Mouse (Mus musculus): Measurements from ENCODE around the gene Ninj1. TPM values are rescaled to one million over a fixed set of nuclear protein-coding genes. Genes with fewer than 3 reads are reported as not detected.

The Ninj1 gene
- polyA plus RNA-seq, 1 experiment from 2014 or later, result 22.3 TPM

GRCm38 (mm10) chr13:49213531-49213932, 26.2 kb downstream of the Ninj1 start:
- H3K4me1 ChIP-seq (ENCODE audit: control insufficient read depth, insufficient read depth, low read length), result peaks cover 24% of the 10 kb centered on the region
- no peaks in the 10 kb centered on the region for H3K9me3 ChIP-seq (replicated peaks; ENCODE audit: control insufficient read depth, low read length, poor library complexity, severe bottlenecking)
- no peaks in the 10 kb centered on the region for H3K36me3 ChIP-seq (ENCODE audit: control insufficient read depth, insufficient read depth, low read length)
- no peak overlapping the region for H3K27ac ChIP-seq (ENCODE audit: low read length)
- 0 out of 2 replicates have a peak, but pooled peaks cover 4% of the 10 kb centered on the region for H3K27me3 ChIP-seq (ENCODE audit: control insufficient read depth, insufficient read depth, low read depth, low read length)
- no peak for ATAC-seq
- no peak overlapping the region for H3K4me3 ChIP-seq (ENCODE audit: low read depth, low read length)
- 62% methylated on average over 4 of the region's 4 CpGs for WGBS
- H3K9ac ChIP-seq (ENCODE audit: low read depth, low read length), result no peak overlapping the region
- H3K4me2 ChIP-seq (ENCODE audit: low read length), result no peak overlapping the region

DNA sequence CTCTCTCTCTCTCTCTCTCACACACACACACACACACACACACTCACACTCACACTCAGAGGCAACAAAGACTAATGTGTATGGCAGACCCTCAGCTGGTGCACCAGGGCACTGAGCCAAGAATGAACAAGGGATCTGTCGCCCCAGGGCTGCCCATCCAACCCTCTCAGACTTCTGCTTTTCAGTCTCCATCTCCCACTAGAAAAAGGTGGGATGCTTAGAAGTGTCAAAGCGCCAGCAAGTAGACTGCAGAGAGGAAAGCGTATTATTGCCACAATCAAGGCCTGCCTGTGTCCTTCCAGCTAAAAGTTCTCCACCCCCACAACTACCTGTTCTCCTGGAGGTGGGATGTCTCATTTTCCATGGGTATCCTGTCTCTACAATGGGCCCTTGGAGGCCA, 27.2 kb downstream of the Ninj1 start:
- H3K36me3 ChIP-seq (ENCODE audit: control insufficient read depth, insufficient read depth, low read length), result no peaks in the 10 kb centered on the region
- H3K9ac ChIP-seq (ENCODE audit: low read depth, low read length), result no peak overlapping the region
- H3K9me3 ChIP-seq (replicated peaks; ENCODE audit: control insufficient read depth, low read length, poor library complexity, severe bottlenecking), result no peaks in the 10 kb centered on the region
- 84% methylated on average over 3 of the region's 3 CpGs for WGBS
- H3K4me3 ChIP-seq (ENCODE audit: low read depth, low read length), result no peak overlapping the region
- 0 out of 2 replicates have a peak, but pooled peaks cover 4% of the 10 kb centered on the region for H3K27me3 ChIP-seq (ENCODE audit: control insufficient read depth, insufficient read depth, low read depth, low read length)
- peak overlapping the region; percentile 87 for H3K4me2 ChIP-seq (ENCODE audit: low read length)
- H3K4me1 ChIP-seq (ENCODE audit: control insufficient read depth, insufficient read depth, low read length), result peaks cover 24% of the 10 kb centered on the region
- ATAC-seq, result no peak
- no peak overlapping the region for H3K27ac ChIP-seq (ENCODE audit: low read length)

DNA sequence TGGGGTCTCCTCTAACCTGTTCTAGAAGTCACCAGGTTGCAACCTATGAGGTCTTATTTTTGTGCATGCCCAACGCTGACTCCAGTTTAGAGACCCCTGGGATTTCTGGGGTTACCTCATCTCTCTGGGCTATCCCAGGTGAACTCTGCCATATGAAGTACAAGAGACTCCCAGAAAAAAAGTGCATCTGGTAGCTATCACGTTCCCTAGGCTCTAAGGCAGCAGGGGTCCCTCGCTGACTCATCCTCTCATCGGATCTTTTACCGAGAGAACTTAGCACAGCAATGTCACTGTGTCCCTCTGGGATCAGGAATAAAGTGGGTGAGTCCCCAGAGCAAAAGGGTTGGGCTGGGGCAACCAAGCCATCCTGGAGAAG, 27.8 kb downstream of the Ninj1 start:
- peaks cover 24% of the 10 kb centered on the region for H3K4me1 ChIP-seq (ENCODE audit: control insufficient read depth, insufficient read depth, low read length)
- peak overlapping the region; percentile 87 for H3K4me2 ChIP-seq (ENCODE audit: low read length)
- no peak for ATAC-seq
- H3K36me3 ChIP-seq (ENCODE audit: control insufficient read depth, insufficient read depth, low read length), result no peaks in the 10 kb centered on the region
- 7% methylated on average over 5 of the region's 5 CpGs for WGBS
- 0 out of 2 replicates have a peak, but pooled peaks cover 4% of the 10 kb centered on the region for H3K27me3 ChIP-seq (ENCODE audit: control insufficient read depth, insufficient read depth, low read depth, low read length)
- no peak overlapping the region for H3K27ac ChIP-seq (ENCODE audit: low read length)
- H3K9me3 ChIP-seq (replicated peaks; ENCODE audit: control insufficient read depth, low read length, poor library complexity, severe bottlenecking), result no peaks in the 10 kb centered on the region
- H3K4me3 ChIP-seq (ENCODE audit: low read depth, low read length), result peak overlapping the region; percentile 76
- peak overlapping the region; percentile 69 for H3K9ac ChIP-seq (ENCODE audit: low read depth, low read length)

DNA sequence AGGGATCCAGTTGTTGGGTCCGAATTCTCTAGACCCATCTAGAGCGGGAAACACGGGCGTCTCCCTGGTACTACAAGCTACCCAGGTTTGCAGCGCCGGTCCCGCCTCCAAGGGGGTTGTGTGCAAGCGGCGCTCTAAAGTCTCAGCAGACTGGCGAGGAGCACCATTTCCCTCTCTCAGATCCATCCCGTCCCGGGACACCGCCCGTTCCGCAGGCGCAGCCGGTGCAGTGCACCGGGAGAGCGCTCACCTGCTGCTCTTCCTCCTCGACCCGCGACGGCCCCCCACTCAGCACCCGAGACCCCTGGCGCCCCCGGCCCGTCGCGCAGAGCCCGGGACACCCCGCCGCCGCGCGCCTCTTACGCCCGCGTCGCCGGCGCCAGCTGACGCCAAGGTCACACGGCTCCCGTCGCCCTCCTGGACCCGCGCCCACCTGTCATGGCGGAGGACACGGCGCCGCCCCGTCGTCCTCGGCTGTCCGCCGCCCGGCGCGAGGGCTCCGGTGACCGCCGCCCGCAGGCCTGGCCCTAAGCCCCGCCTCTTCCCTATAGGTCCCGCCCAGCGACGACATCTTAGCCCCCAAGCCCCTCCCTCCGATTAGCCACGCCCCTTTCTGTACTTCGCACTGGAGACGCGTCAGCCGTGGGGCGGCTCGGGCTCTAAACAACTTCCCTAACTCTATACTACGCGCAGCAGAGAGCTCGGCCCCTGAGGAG, 28.4 kb downstream of the Ninj1 start, which contains the start of gene Card19:
Gene Card19 (minus strand): TSS at position 534 of the 716 bp plus-strand sequence.
- ATAC-seq, result peak; percentile 81
- Histone ChIP-seq H3K36me3 (ENCODE audit: control insufficient read depth, insufficient read depth, low read length) (no peaks in the 10 kb centered on the region), H3K4me2 (ENCODE audit: low read length) (peak within 1 kb of the TSS; percentile 87), H3K27me3 (ENCODE audit: control insufficient read depth, insufficient read depth, low read depth, low read length) (0 out of 2 replicates have a peak, but pooled peaks cover 4% of the 10 kb centered on the region), H3K4me3 (ENCODE audit: low read depth, low read length) (peak within 1 kb of the TSS; percentile 76), H3K9ac (ENCODE audit: low read depth, low read length) (peak within 1 kb of the TSS; percentile 69), H3K27ac (ENCODE audit: low read length) (no peak within 1 kb of the TSS), H3K9me3 (replicated peaks; ENCODE audit: control insufficient read depth, low read length, poor library complexity, severe bottlenecking) (no peaks in the 10 kb centered on the region), H3K4me1 (ENCODE audit: control insufficient read depth, insufficient read depth, low read length) (peaks cover 24% of the 10 kb centered on the region)
- under 1% methylated on average over 76 of the region's 78 CpGs for WGBS

DNA sequence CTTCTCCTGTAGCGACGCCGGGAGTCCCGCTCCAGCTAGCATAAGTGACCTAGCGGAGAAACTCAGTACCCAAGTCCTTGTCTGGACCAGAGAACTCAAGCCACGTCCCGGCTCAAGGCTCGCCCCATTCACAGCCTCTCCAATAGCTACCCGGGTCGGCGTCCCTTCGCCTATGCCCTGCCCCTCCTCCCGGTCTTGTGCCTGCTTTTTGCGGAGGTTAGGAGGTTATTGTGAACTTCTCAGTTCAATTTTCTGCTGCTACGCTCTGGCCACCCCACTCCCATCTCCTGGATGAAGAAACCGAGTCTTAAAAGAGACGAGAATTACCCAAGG, 28.9 kb downstream of the Ninj1 start:
- H3K36me3 ChIP-seq (ENCODE audit: control insufficient read depth, insufficient read depth, low read length), result no peaks in the 10 kb centered on the region
- no peaks in the 10 kb centered on the region for H3K9me3 ChIP-seq (replicated peaks; ENCODE audit: control insufficient read depth, low read length, poor library complexity, severe bottlenecking)
- 2% methylated on average over 17 of the region's 17 CpGs for WGBS
- H3K4me3 ChIP-seq (ENCODE audit: low read depth, low read length), result peak overlapping the region; percentile 76
- H3K27me3 ChIP-seq (ENCODE audit: control insufficient read depth, insufficient read depth, low read depth, low read length), result 0 out of 2 replicates have a peak, but pooled peaks cover 4% of the 10 kb centered on the region
- peak overlapping the region; percentile 87 for H3K4me2 ChIP-seq (ENCODE audit: low read length)
- ATAC-seq, result no peak
- H3K9ac ChIP-seq (ENCODE audit: low read depth, low read length), result peak overlapping the region; percentile 69
- peaks cover 21% of the 10 kb centered on the region for H3K4me1 ChIP-seq (ENCODE audit: control insufficient read depth, insufficient read depth, low read length)
- no peak overlapping the region for H3K27ac ChIP-seq (ENCODE audit: low read length)

GRCm38 (mm10) chr13:49216808-49217561, 29.7 kb downstream of the Ninj1 start:
- H3K9ac ChIP-seq (ENCODE audit: low read depth, low read length), result no peak overlapping the region
- H3K27me3 ChIP-seq (ENCODE audit: control insufficient read depth, insufficient read depth, low read depth, low read length), result 0 out of 2 replicates have a peak, but pooled peaks cover 4% of the 10 kb centered on the region
- ATAC-seq, result no peak
- H3K9me3 ChIP-seq (replicated peaks; ENCODE audit: control insufficient read depth, low read length, poor library complexity, severe bottlenecking), result no peaks in the 10 kb centered on the region
- no peak overlapping the region for H3K4me3 ChIP-seq (ENCODE audit: low read depth, low read length)
- H3K4me2 ChIP-seq (ENCODE audit: low read length), result no peak overlapping the region
- 51% methylated on average over 9 of the region's 9 CpGs for WGBS
- H3K4me1 ChIP-seq (ENCODE audit: control insufficient read depth, insufficient read depth, low read length), result peaks cover 15% of the 10 kb centered on the region
- no peak overlapping the region for H3K27ac ChIP-seq (ENCODE audit: low read length)
- no peaks in the 10 kb centered on the region for H3K36me3 ChIP-seq (ENCODE audit: control insufficient read depth, insufficient read depth, low read length)

- Histone ChIP-seq H3K9me3 (replicated peaks; ENCODE audit: control insufficient read depth, low read length, poor library complexity, severe bottlenecking) (no peaks in the 10 kb centered on the region), H3K9ac (ENCODE audit: low read depth, low read length) (no peak overlapping the region), H3K27me3 (ENCODE audit: control insufficient read depth, insufficient read depth, low read depth, low read length) (0 out of 2 replicates have a peak, but pooled peaks cover 4% of the 10 kb centered on the region), H3K4me2 (ENCODE audit: low read length) (no peak overlapping the region), H3K4me1 (ENCODE audit: control insufficient read depth, insufficient read depth, low read length) (peaks cover 11% of the 10 kb centered on the region; the same call in 1 of the 2 replicates), H3K27ac (ENCODE audit: low read length) (no peak overlapping the region), H3K36me3 (ENCODE audit: control insufficient read depth, insufficient read depth, low read length) (no peaks in the 10 kb centered on the region), H3K4me3 (ENCODE audit: low read depth, low read length) (no peak overlapping the region)
- ATAC-seq, result no peak
- WGBS, result 24% methylated on average over 3 of the region's 3 CpGs
Measured at GRCm38 (mm10) chr13:49218651-49219050, 31.4 kb downstream of the Ninj1 start.

- Histone ChIP-seq H3K36me3 (ENCODE audit: control insufficient read depth, insufficient read depth, low read length) (no peaks in the 10 kb centered on the region), H3K4me3 (ENCODE audit: low read depth, low read length) (no peak overlapping the region), H3K4me1 (ENCODE audit: control insufficient read depth, insufficient read depth, low read length) (peaks cover 5% of the 10 kb centered on the region; the same call in 1 of the 2 replicates), H3K4me2 (ENCODE audit: low read length) (no peak overlapping the region), H3K27me3 (ENCODE audit: control insufficient read depth, insufficient read depth, low read depth, low read length) (0 out of 2 replicates have a peak, but pooled peaks cover 4% of the 10 kb centered on the region), H3K27ac (ENCODE audit: low read length) (no peak overlapping the region), H3K9ac (ENCODE audit: low read depth, low read length) (no peak overlapping the region), H3K9me3 (replicated peaks; ENCODE audit: control insufficient read depth, low read length, poor library complexity, severe bottlenecking) (no peaks in the 10 kb centered on the region)
- WGBS, result 91% methylated on average over 4 of the region's 4 CpGs
- ATAC-seq, result no peak
Measured at GRCm38 (mm10) chr13:49219367-49219766, 32.1 kb downstream of the Ninj1 start.

DNA sequence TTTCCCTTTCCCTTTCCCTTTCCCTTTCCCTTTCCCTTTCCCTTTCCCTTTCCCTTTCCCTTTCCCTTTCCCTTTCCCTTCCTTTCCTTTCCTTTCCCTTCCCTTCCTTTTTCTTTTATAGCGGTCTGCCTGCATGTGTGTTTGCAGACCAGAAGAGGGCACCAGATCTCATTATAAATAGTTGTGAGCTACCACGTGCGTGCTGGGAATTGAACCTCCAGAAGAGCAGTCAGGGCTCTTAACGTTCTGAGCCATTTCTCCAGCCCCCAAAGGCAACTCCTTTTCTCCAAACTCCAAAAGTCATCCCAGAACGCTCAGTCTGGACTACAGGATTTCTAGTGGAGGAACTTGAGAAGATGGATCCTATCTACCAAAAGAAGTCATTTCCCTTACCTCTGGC, 33.6 kb downstream of the Ninj1 start:
- 19% methylated on average over 5 of the region's 5 CpGs for WGBS
- Histone ChIP-seq H3K9ac (ENCODE audit: low read depth, low read length) (no peak overlapping the region), H3K36me3 (ENCODE audit: control insufficient read depth, insufficient read depth, low read length) (no peaks in the 10 kb centered on the region), H3K4me2 (ENCODE audit: low read length) (no peak overlapping the region), H3K27ac (ENCODE audit: low read length) (no peak overlapping the region), H3K27me3 (ENCODE audit: control insufficient read depth, insufficient read depth, low read depth, low read length) (0 out of 2 replicates have a peak, but pooled peaks cover 4% of the 10 kb centered on the region), H3K4me3 (ENCODE audit: low read depth, low read length) (no peak overlapping the region), H3K9me3 (replicated peaks; ENCODE audit: control insufficient read depth, low read length, poor library complexity, severe bottlenecking) (no peaks in the 10 kb centered on the region), H3K4me1 (ENCODE audit: control insufficient read depth, insufficient read depth, low read length) (0 out of 2 replicates have a peak, but pooled peaks cover 3% of the 10 kb centered on the region)
- ATAC-seq, result no peak
